Mouse (Mus musculus): ENCODE measurements around the gene Gm20388. TPM values are rescaled to one million over a fixed set of nuclear protein-coding genes. Genes with fewer than 3 reads are reported as not detected.

Gm20388 gene
- polyA plus RNA-seq, 1 experiment from 2014 or later, result 4.4 TPM

GRCm38 (mm10) chr8:122442356-122442755 lies 2531.7 kb downstream of the Gm20388 start:
- H3K27me3 ChIP-seq, result no peaks in the 10 kb centered on the region
- peak overlapping the region; percentile 75 for H3K4me3 ChIP-seq (replicated peaks)
- peak overlapping the region; percentile 84 for H3K9ac ChIP-seq (replicated peaks)
- H3K36me3 ChIP-seq, result peaks cover 27% of the 10 kb centered on the region
- no peak for ATAC-seq
- peaks cover 38% of the 10 kb centered on the region for H3K4me1 ChIP-seq (replicated peaks)
- 17% methylated on average over 7 of the region's 7 CpGs for WGBS
- H3K27ac ChIP-seq, result peak overlapping the region; percentile 89; the same call in 1 of the 2 replicates
- H3K4me2 ChIP-seq (replicated peaks), result peak overlapping the region; percentile 94
- no peaks in the 10 kb centered on the region for H3K9me3 ChIP-seq

GRCm38 (mm10) chr8:122442781-122443180 lies 2532.1 kb downstream of the Gm20388 start:
- ATAC-seq, result no peak; the same call in 1 of the 2 replicates
- Histone ChIP-seq H3K9ac (replicated peaks) (peak overlapping the region; percentile 84), H3K27me3 (no peaks in the 10 kb centered on the region), H3K36me3 (peaks cover 22% of the 10 kb centered on the region), H3K9me3 (no peaks in the 10 kb centered on the region), H3K4me2 (replicated peaks) (peak overlapping the region; percentile 94), H3K27ac (peak overlapping the region; percentile 89), H3K4me1 (replicated peaks) (peaks cover 38% of the 10 kb centered on the region), H3K4me3 (replicated peaks) (peak overlapping the region; percentile 75)
- under 1% methylated on average over 12 of the region's 12 CpGs for WGBS

- H3K27me3 ChIP-seq, result no peaks in the 10 kb centered on the region
- H3K4me1 ChIP-seq (replicated peaks), result peaks cover 38% of the 10 kb centered on the region
- H3K36me3 ChIP-seq, result peaks cover 16% of the 10 kb centered on the region
- peak within 1 kb of the TSS; percentile 94 for H3K4me2 ChIP-seq (replicated peaks)
- H3K27ac ChIP-seq, result peak within 1 kb of the TSS; percentile 96
- WGBS, result under 1% methylated on average over 47 of the region's 47 CpGs
- no peaks in the 10 kb centered on the region for H3K9me3 ChIP-seq
- peak within 1 kb of the TSS; percentile 75 for H3K4me3 ChIP-seq (replicated peaks)
- peak; percentile 99 for ATAC-seq
- H3K9ac ChIP-seq (replicated peaks), result peak within 1 kb of the TSS; percentile 84
Measured at GRCm38 (mm10) chr8:122443262-122444006, 2532.8 kb downstream of the Gm20388 start, which contains the start of gene Mvd. Mvd (minus strand) TSS chr8:122443422.

DNA sequence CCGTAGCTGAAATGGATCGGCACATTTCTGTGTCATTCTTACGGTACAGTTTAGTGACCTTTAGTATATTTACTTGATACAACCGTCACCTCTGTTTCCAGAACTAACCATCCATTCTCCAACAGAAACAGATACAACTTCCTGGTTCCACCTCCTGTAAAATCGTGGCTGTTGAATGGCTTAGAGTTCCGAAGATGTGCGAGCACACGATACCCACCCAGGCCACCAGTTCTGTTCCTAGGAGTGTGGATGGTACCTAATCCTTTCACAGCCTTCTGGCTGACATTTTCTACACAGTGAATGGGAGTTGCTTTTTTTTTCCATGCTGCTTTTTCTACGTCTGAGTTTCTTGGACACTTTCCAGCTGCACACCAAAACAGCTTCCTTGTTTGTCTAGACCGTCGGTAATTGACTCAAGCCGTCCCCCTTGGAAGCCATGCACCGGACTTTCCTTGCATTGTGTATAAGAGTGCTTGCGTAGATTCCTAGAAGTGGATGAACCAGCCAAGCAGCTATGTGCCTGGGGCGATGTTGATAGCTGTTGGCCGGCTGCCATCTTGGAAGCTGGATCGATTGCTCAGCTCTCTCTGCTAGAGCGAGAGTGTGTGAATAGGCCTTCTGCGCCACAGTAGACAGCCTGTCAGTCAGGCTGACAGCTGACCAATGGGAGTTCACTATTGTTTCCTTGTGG lies 2533.6 kb downstream of the Gm20388 start:
- Histone ChIP-seq H3K4me3 (replicated peaks) (peak overlapping the region; percentile 75), H3K4me1 (replicated peaks) (peaks cover 38% of the 10 kb centered on the region), H3K27ac (peak overlapping the region; percentile 96), H3K36me3 (peaks cover 9% of the 10 kb centered on the region), H3K9me3 (no peaks in the 10 kb centered on the region), H3K9ac (replicated peaks) (peak overlapping the region; percentile 80), H3K27me3 (no peaks in the 10 kb centered on the region), H3K4me2 (replicated peaks) (peak overlapping the region; percentile 94)
- ATAC-seq, result peak; percentile 41
- 16% methylated on average over 19 of the region's 19 CpGs for WGBS

GRCm38 (mm10) chr8:122445203-122445602 lies 2534.6 kb downstream of the Gm20388 start:
- Histone ChIP-seq H3K9me3 (no peaks in the 10 kb centered on the region), H3K4me3 (replicated peaks) (peak overlapping the region; percentile 75), H3K4me2 (replicated peaks) (peak overlapping the region; percentile 94), H3K9ac (replicated peaks) (0 out of 2 replicates have a peak overlapping the region, but pooled peaks have one; percentile 19), H3K4me1 (replicated peaks) (peaks cover 38% of the 10 kb centered on the region), H3K27me3 (no peaks in the 10 kb centered on the region), H3K27ac (peak overlapping the region; percentile 96; the same call in 1 of the 2 replicates), H3K36me3 (no peaks in the 10 kb centered on the region)
- ATAC-seq, result no peak
- WGBS, result 60% methylated on average over 3 of the region's 3 CpGs

- no peak overlapping the region for H3K4me2 ChIP-seq (replicated peaks)
- no peaks in the 10 kb centered on the region for H3K9me3 ChIP-seq
- H3K4me3 ChIP-seq (replicated peaks), result no peak overlapping the region
- H3K27me3 ChIP-seq, result peaks cover 10% of the 10 kb centered on the region; the same call in 1 of the 2 replicates
- H3K36me3 ChIP-seq, result no peaks in the 10 kb centered on the region
- H3K9ac ChIP-seq (replicated peaks), result no peak overlapping the region
- no peak for ATAC-seq
- no peak overlapping the region for H3K27ac ChIP-seq
- 86% methylated on average over 7 of the region's 7 CpGs for WGBS
- peaks cover 4% of the 10 kb centered on the region; the same call in 1 of the 2 replicates for H3K4me1 ChIP-seq (replicated peaks)
Measured at GRCm38 (mm10) chr8:122451161-122451703, 2540.6 kb downstream of the Gm20388 start.

- Histone ChIP-seq H3K9ac (replicated peaks) (no peak overlapping the region), H3K4me1 (replicated peaks) (no peaks in the 10 kb centered on the region), H3K9me3 (no peaks in the 10 kb centered on the region), H3K27me3 (peaks cover 15% of the 10 kb centered on the region; the same call in 1 of the 2 replicates), H3K4me2 (replicated peaks) (no peak overlapping the region), H3K27ac (no peak overlapping the region), H3K4me3 (replicated peaks) (no peak overlapping the region), H3K36me3 (no peaks in the 10 kb centered on the region)
- ATAC-seq, result no peak
- 91% methylated on average over 10 of the region's 10 CpGs for WGBS
Measured at GRCm38 (mm10) chr8:122452154-122452553, 2541.5 kb downstream of the Gm20388 start.

DNA sequence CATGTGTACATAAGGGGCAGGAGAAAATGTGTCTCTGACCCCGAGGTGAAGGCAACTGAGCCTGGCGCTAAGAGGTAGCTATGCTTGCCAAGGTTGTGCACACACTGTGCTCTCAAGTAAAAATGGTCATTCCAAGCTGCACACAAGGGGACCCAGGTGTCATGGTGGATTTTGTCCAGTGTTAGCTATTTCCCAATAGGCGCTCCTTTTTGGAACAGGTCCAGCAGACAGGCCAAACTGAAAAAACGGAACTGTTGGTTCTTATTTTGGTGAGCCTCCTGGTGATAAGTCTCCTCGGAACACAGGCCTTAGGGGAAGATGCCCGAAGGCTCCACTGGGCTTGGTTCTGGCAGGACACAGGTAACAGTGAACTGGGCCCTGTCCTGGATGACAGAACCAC lies 2543.8 kb downstream of the Gm20388 start:
- WGBS, result 89% methylated on average over 6 of the region's 6 CpGs

DNA sequence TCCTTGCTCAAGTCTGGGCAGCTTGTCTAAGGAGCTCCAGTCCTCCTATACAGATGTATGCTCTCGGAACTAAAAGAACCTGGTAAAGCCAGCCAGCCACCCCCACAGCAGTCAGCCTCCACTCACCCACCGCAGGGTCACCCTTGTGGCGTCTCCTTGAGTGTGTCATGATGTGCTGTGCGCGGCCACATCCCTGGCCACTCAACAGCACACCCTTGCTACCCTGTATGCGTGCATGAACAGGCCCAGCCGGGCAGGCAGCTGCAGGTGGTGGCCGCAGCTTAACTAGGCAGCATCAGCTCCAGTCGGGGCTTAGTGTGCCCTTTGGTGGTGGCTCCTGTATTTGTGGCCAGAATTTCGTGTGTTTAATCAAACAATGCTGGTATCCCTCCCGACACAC lies 2546.5 kb downstream of the Gm20388 start:
- H3K27ac ChIP-seq, result no peak overlapping the region
- no peak overlapping the region for H3K4me3 ChIP-seq (replicated peaks)
- H3K36me3 ChIP-seq, result no peaks in the 10 kb centered on the region
- 76% methylated on average over 11 of the region's 11 CpGs for WGBS
- no peak overlapping the region for H3K4me2 ChIP-seq (replicated peaks)
- no peak for ATAC-seq
- H3K9ac ChIP-seq (replicated peaks), result no peak overlapping the region
- no peaks in the 10 kb centered on the region for H3K9me3 ChIP-seq
- H3K27me3 ChIP-seq, result peaks cover 63% of the 10 kb centered on the region
- H3K4me1 ChIP-seq (replicated peaks), result peaks cover 13% of the 10 kb centered on the region

More for the DNA sequence above, 2543.8 kb downstream of the Gm20388 start:
- Histone ChIP-seq H3K4me2 (replicated peaks) (no peak overlapping the region), H3K4me3 (replicated peaks) (no peak overlapping the region), H3K4me1 (replicated peaks) (no peaks in the 10 kb centered on the region), H3K27me3 (peaks cover 36% of the 10 kb centered on the region), H3K36me3 (no peaks in the 10 kb centered on the region), H3K9ac (replicated peaks) (no peak overlapping the region), H3K9me3 (no peaks in the 10 kb centered on the region), H3K27ac (no peak overlapping the region)
- no peak for ATAC-seq

DNA sequence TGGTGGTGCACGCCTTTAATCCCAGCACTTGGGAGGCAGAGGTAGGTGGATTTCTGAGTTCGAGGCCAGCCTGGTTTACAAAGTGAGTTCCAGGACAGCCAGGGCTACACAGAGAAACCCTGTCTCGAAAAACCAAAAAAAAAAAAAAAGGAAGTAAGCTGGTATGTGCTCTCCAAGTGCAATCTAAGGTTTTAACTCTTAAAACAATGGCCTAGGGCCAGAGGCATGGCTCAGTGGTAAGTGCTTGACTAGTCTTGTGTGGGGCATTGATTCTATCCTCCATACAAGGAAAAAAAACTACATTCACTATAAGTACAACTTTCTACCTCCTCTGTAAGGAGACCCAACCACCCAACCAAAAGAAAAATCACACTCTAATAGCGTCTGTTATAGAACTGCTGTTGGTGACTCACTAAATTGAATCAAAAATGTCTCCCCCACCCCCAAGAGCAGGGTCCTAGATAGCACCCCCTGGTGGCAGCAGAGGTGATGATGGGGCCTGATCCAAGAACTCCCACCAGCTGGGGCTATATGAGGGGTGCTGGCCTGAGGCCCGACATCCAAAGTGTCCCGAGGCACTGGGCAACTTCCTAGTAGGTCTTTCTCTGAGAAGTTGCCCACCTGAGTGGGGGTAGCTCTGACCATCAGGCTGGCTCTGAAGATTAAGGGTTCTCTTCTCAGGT lies 2548.7 kb downstream of the Gm20388 start:
- Histone ChIP-seq H3K4me2 (replicated peaks) (no peak overlapping the region), H3K4me3 (replicated peaks) (no peak overlapping the region), H3K36me3 (no peaks in the 10 kb centered on the region), H3K9me3 (no peaks in the 10 kb centered on the region), H3K9ac (replicated peaks) (no peak overlapping the region), H3K27me3 (peaks cover 74% of the 10 kb centered on the region), H3K4me1 (replicated peaks) (peaks cover 13% of the 10 kb centered on the region), H3K27ac (no peak overlapping the region)
- 54% methylated on average over 6 of the region's 6 CpGs for WGBS
- ATAC-seq, result no peak

- Histone ChIP-seq H3K9me3 (no peaks in the 10 kb centered on the region), H3K4me2 (replicated peaks) (peak overlapping the region; percentile 65), H3K27ac (no peak overlapping the region), H3K36me3 (no peaks in the 10 kb centered on the region), H3K9ac (replicated peaks) (no peak overlapping the region; the same call in 1 of the 2 replicates), H3K4me1 (replicated peaks) (peaks cover 13% of the 10 kb centered on the region), H3K27me3 (peaks cover 74% of the 10 kb centered on the region), H3K4me3 (replicated peaks) (peak overlapping the region; percentile 35; the same call in 1 of the 2 replicates)
- no peak for ATAC-seq
- WGBS, result 26% methylated on average over 7 of the region's 7 CpGs
Measured at GRCm38 (mm10) chr8:122459990-122460389, 2549.3 kb downstream of the Gm20388 start.

All from midbrain, embryonic 13.5 days (tissue).